Comparison of ENCODE assay signal across 7 mouse cellular contexts in genomic region chr15:99224208-99224911, GRCm38 (mm10). TPM values are rescaled to one million over a fixed set of nuclear protein-coding genes. Genes with fewer than 3 reads are reported as not detected.
DNase-seq lines count a peak whose midpoint lies in the region; ATAC-seq and TF ChIP-seq lines count a peak whose summit lies in the region.

TSS of gene Kcnh3 (plus strand) at chr15:99224861.

- no peaks in the 10 kb centered on the region for H3K36me3 ChIP-seq in forebrain, postnatal 0 days (ENCODE audit: insufficient read depth)
- H3K36me3 ChIP-seq in megakaryocyte, embryonic 14.5 days (replicated peaks; ENCODE audit: low read length): no peaks in the 10 kb centered on the region
- no peaks in the 10 kb centered on the region for H3K36me3 ChIP-seq in spleen, adult 2 months (ENCODE audit: control insufficient read depth, insufficient read depth, low read length)

- peak within 1 kb of the TSS; percentile 35; the same call in 1 of the 2 replicates for H3K27ac ChIP-seq in forebrain, postnatal 0 days (ENCODE audit: low read depth, low read length)
- no peak within 1 kb of the TSS for H3K27ac ChIP-seq in spleen, adult 2 months (ENCODE audit: insufficient read depth, low read length)

- POLR2A ChIA-PET in Patski (lab: Charles Lee): interaction anchor here (0.6 kb wide), 1 partner anchor 291 kb away, joined by 3 read pairs; no protein-coding TSS in a partner anchor

- peak; percentile 6 for DNase-seq in Patski (ENCODE audit: low read depth, low spot score)
- peak; percentile 10 for DNase-seq in c-Kit-positive CD71-positive TER-119-positive erythroid progenitor cells, embryonic 14.5 days (ENCODE audit: low spot score)
- peak; percentile 85 for DNase-seq in forebrain, postnatal 0 days
- peak; percentile 74 to 83 for DNase-seq in left cerebral cortex, postnatal 10 days (ENCODE audit: extremely low spot score in 1 of 2, low spot score in 2 of 2)
- peak; percentile 11 to 50 for DNase-seq in spleen, adult 2 months (ENCODE audit: low read depth in 1 of 2, low spot score in 2 of 2)

- WGBS in forebrain, postnatal 0 days: under 1% methylated on average over 47 of the region's 66 CpGs
- WGBS in spleen, adult 2 months: 3% methylated on average over 65 of the region's 66 CpGs

- in situ Hi-C loops in Patski (cut with MboI; ENCODE audit: low pct_unique_long_range_greater_than_20kb): no loop called here

- no peaks in the 10 kb centered on the region; the same call in 1 of the 2 replicates for H3K4me1 ChIP-seq in forebrain, postnatal 0 days (ENCODE audit: insufficient read depth)
- peaks cover 65% of the 10 kb centered on the region for H3K4me1 ChIP-seq in megakaryocyte, embryonic 14.5 days
- peaks cover 10% of the 10 kb centered on the region; the same call in 1 of the 2 replicates for H3K4me1 ChIP-seq in spleen, adult 2 months (ENCODE audit: control insufficient read depth, insufficient read depth, insufficient read length)

- H3K9me3 ChIP-seq in forebrain, postnatal 0 days (ENCODE audit: low read length): no peaks in the 10 kb centered on the region
- H3K9me3 ChIP-seq in megakaryocyte, embryonic 14.5 days: no peaks in the 10 kb centered on the region; the same call in 1 of the 2 replicates

- H3K27me3 ChIP-seq in Patski: peaks cover 6% of the 10 kb centered on the region
- peaks cover 65% of the 10 kb centered on the region for H3K27me3 ChIP-seq in forebrain, postnatal 0 days (ENCODE audit: insufficient read depth, low read length)
- H3K27me3 ChIP-seq in megakaryocyte, embryonic 14.5 days (replicated peaks): peaks cover 96% of the 10 kb centered on the region
- H3K27me3 ChIP-seq in spleen, adult 2 months (ENCODE audit: control insufficient read depth, insufficient read depth, low read length): peaks cover 32% of the 10 kb centered on the region

- peak within 1 kb of the TSS; percentile 50 for H3K9ac ChIP-seq in forebrain, postnatal 0 days

- H3K4me2 ChIP-seq in forebrain, postnatal 0 days (ENCODE audit: low read depth): peak within 1 kb of the TSS; percentile 68

- intact Hi-C loops in left cerebral cortex, postnatal 10 days (cut with DNase I): no loop called here

- no peak for TF ChIP-seq CTCF in Patski (IDR thresholded peaks at IDR 0.05)
- TF ChIP-seq CTCF in forebrain, postnatal 0 days (IDR thresholded peaks at IDR 0.05; ENCODE audit: low read depth): peak; percentile 52
- TF ChIP-seq CTCF in spleen, adult 2 months (IDR thresholded peaks at IDR 0.05; ENCODE audit: extremely low read depth, insufficient read depth, insufficient read length, insufficient replicate concordance): no peak

- CTCF ChIA-PET in Patski (lab: Charles Lee): no interaction called here

- no peak for TF ChIP-seq POLR2A in spleen, adult 2 months (IDR thresholded peaks at IDR 0.05; ENCODE audit: low read depth, low read length)

- peak within 1 kb of the TSS; percentile 47 for H3K4me3 ChIP-seq in forebrain, postnatal 0 days (ENCODE audit: low read depth, low read length)
- peak within 1 kb of the TSS; percentile 90 for H3K4me3 ChIP-seq in megakaryocyte, embryonic 14.5 days (replicated peaks)
- H3K4me3 ChIP-seq in spleen, adult 2 months (ENCODE audit: extremely low read depth, insufficient read depth, insufficient read length): peak within 1 kb of the TSS; percentile 49

- peak; percentile 45 for ATAC-seq in Patski
- ATAC-seq in forebrain, postnatal 0 days: peak; percentile 78
- peak; percentile 73 for ATAC-seq in inflammation-experienced regulatory T-cells, adult 6 months

RNA-seq across cellular contexts. Expression of gene Kcnh3, which starts in this region (rescaled TPM):
- 11.0 TPM for polyA plus RNA-seq in Patski (2021)
- total RNA-seq in forebrain, postnatal 0 days (2014; rRNA removed): 22.9 and 435 TPM in 2 replicates
- polyA plus RNA-seq in forebrain, postnatal 0 days (2015; fragmentation: Nextera tagmentation; extraction: Ambion mirVana): 7.7 and 8.2 TPM in 2 replicates
- polyA plus RNA-seq in inflammation-experienced regulatory T-cells, adult 6 months (2017; shearing (Covaris generic)): not detected
- 100 to 1,000 TPM; 132 to 134 TPM for total RNA-seq in left cerebral cortex, postnatal 10 days (2021)
- polyA plus RNA-seq in megakaryocyte, embryonic 14.5 days (2012; ENCODE audit: insufficient read depth, low replicate concordance): not detected in 2 replicates
- polyA plus RNA-seq in spleen, adult 2 months (2012; rRNA removed): 3.5 and 3.7 TPM in 2 replicates

Comparison
In these comparisons a context has a peak if more than half of its experiments do, and no peak if none do; other contexts are left out.
1. Peak in ATAC-seq in inflammation-experienced regulatory T-cells, adult 6 months; RNA of the gene not detected or under 1 TPM.
2. DNase-seq: peak in every context shown above with its lines; median percentile 85 in forebrain, postnatal 0 days; 78 in left cerebral cortex, postnatal 10 days; 30 in spleen, adult 2 months; 10 in c-Kit-positive CD71-positive TER-119-positive erythroid progenitor cells, embryonic 14.5 days; 6 in Patski.